Mouse (Mus musculus): ENCODE results near the gene Akr1c13. TPM values are rescaled to one million over a fixed set of nuclear protein-coding genes. Genes with fewer than 3 reads are reported as not detected.
"Not testable (repeated sequence)": the region's sequence is repeated elsewhere in the genome, so short reads cannot be mapped to it uniquely, and the experiment has no call there.

Gene Akr1c13
- polyA plus RNA-seq, 1 experiment from 2014 or later, result 1.8 TPM

DNA sequence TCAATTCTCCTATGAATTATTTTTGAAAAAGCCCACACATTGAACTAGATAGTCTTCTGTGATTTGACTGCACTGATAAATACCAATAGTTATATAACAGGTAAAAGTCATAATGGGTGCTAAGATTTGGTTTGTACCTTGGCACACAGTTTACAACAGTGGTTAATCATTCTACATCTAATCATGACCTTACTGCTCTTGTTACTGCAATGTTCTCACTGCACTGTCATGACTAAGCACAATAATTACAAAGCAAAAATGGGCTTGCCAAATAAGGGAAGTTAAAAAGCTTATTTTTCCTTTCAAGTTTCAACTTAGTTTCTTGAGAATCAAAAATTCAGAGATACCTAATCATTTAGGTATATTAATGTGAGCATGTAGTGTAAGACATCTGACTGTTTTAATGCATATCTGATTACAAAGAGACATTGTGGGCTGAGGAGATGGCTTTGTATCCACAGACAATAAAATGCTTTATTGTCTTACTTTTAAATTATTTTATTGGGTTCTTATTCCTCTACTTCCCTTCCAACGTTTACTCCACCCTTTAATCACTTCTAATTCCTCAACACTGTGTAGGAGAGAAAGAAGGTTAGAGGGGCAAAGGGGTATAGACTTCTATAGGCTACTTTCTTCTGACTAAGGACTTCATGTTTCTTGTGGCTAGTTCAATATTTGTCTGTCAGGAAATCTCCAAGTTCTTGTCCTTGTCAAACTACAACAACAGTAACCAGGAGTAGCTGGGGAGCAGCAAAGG lies 15.4 kb downstream of the Akr1c13 start:
- Histone ChIP-seq H3K9me3 (no peaks in the 10 kb centered on the region), H3K9ac (no peak overlapping the region), H3K36me3 (replicated peaks) (no peaks in the 10 kb centered on the region), H3K4me3 (no peak overlapping the region), H3K27me3 (replicated peaks) (no peaks in the 10 kb centered on the region), H3K27ac (no peak overlapping the region), H3K4me2 (no peak overlapping the region), H3K4me1 (no peaks in the 10 kb centered on the region)
- ATAC-seq (replicated peaks), result no peak
- 40% methylated on average over 1 of the region's 1 CpGs for WGBS

- no peaks in the 10 kb centered on the region for H3K9me3 ChIP-seq
- 59% methylated on average over 20 of the region's 20 CpGs for WGBS
- ATAC-seq (replicated peaks), result no peak
Observed at GRCm38 (mm10) chr13:4211560-4212299, 20.8 kb downstream of the Akr1c13 start.

DNA sequence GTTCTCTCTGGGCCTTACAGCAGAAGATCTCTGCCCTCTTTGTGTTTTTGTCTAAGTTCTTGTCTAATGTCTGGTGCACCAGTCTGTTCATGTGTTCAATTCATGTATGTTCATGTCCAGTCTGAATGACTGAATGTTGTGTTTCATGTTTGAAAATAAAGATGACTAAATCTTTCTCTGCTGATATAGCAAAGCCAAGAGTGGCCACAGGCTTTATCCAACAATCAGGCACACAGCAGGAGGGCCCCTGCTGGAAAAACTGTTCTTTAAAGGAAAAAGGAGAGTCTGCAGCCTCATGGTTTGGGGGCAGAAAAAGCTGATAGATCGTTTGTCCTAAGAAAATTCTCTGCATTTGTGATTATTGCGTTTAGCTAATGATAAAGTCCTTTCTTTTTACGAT lies 21.4 kb downstream of the Akr1c13 start:
- Histone ChIP-seq H3K4me1 (no peaks in the 10 kb centered on the region), H3K9me3 (no peaks in the 10 kb centered on the region), H3K27ac (no peak overlapping the region), H3K4me3 (no peak overlapping the region), H3K4me2 (no peak overlapping the region), H3K9ac (no peak overlapping the region), H3K36me3 (replicated peaks) (no peaks in the 10 kb centered on the region), H3K27me3 (replicated peaks) (no peaks in the 10 kb centered on the region)
- no peak for ATAC-seq (replicated peaks)
- 42% methylated on average over 3 of the region's 3 CpGs for WGBS

More at GRCm38 (mm10) chr13:4211560-4212299, 20.8 kb downstream of the Akr1c13 start:
- Histone ChIP-seq H3K27ac (no peak overlapping the region), H3K4me1 (no peaks in the 10 kb centered on the region), H3K36me3 (replicated peaks) (no peaks in the 10 kb centered on the region), H3K9ac (no peak overlapping the region), H3K4me2 (no peak overlapping the region), H3K27me3 (replicated peaks) (no peaks in the 10 kb centered on the region), H3K4me3 (no peak overlapping the region)

- H3K27ac ChIP-seq; H3K9ac ChIP-seq; H3K4me1 ChIP-seq; H3K9me3 ChIP-seq; H3K27me3 ChIP-seq (replicated peaks); ATAC-seq (replicated peaks); H3K36me3 ChIP-seq (replicated peaks); H3K4me2 ChIP-seq; H3K4me3 ChIP-seq: not testable (repeated sequence)
- 70% methylated on average over 1 of the region's 1 CpGs for WGBS
Observed at GRCm38 (mm10) chr13:4215496-4215895, 24.5 kb downstream of the Akr1c13 start.

GRCm38 (mm10) chr13:4228441-4228840 lies 37.5 kb downstream of the Akr1c13 start, which contains the start of gene Akr1c19:
Akr1c19 (plus strand) TSS chr13:4228700.
- Histone ChIP-seq H3K36me3 (replicated peaks) (no peaks in the 10 kb centered on the region), H3K9ac (no peak within 1 kb of the TSS), H3K9me3 (no peaks in the 10 kb centered on the region), H3K27ac (no peak within 1 kb of the TSS), H3K4me1 (no peaks in the 10 kb centered on the region), H3K4me2 (no peak within 1 kb of the TSS), H3K27me3 (replicated peaks) (no peaks in the 10 kb centered on the region), H3K4me3 (no peak within 1 kb of the TSS)
- 72% methylated on average over 1 of the region's 1 CpGs for WGBS
- no peak for ATAC-seq (replicated peaks)

- Histone ChIP-seq H3K4me3 (no peak overlapping the region), H3K4me1 (no peaks in the 10 kb centered on the region), H3K4me2 (no peak overlapping the region), H3K9me3 (no peaks in the 10 kb centered on the region), H3K27me3 (replicated peaks) (no peaks in the 10 kb centered on the region), H3K27ac (no peak overlapping the region), H3K9ac (no peak overlapping the region), H3K36me3 (replicated peaks) (no peaks in the 10 kb centered on the region)
- 92% methylated on average over 8 of the region's 8 CpGs for WGBS
- no peak for ATAC-seq (replicated peaks)
Observed at GRCm38 (mm10) chr13:4230841-4231623, 40.1 kb downstream of the Akr1c13 start.

DNA sequence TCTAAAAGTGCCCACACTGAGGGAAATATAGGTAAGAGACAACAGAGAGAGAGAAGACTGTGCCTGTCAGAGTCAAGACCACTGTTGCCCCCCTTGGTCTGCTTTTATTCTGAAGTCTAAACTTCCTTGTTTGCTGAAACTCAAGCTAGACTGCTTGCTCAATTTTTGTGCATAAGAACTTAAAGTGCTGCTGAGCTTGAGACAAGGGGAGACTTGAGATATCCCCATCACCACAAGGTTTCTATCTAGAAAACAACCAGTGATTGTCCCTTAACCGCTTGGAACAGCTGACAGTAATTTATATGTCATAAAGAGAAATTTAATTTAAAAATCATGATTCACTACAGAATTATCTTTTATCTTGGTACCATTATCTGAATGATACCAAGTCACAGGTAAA lies 42.2 kb downstream of the Akr1c13 start:
- ATAC-seq (replicated peaks), result no peak
- no peaks in the 10 kb centered on the region for H3K9me3 ChIP-seq
- H3K27ac ChIP-seq, result no peak overlapping the region
- 88% methylated on average over 1 of the region's 1 CpGs for WGBS
- no peak overlapping the region for H3K9ac ChIP-seq
- H3K4me3 ChIP-seq, result no peak overlapping the region
- H3K27me3 ChIP-seq (replicated peaks), result no peaks in the 10 kb centered on the region
- no peaks in the 10 kb centered on the region for H3K4me1 ChIP-seq
- no peak overlapping the region for H3K4me2 ChIP-seq
- H3K36me3 ChIP-seq (replicated peaks), result no peaks in the 10 kb centered on the region

DNA sequence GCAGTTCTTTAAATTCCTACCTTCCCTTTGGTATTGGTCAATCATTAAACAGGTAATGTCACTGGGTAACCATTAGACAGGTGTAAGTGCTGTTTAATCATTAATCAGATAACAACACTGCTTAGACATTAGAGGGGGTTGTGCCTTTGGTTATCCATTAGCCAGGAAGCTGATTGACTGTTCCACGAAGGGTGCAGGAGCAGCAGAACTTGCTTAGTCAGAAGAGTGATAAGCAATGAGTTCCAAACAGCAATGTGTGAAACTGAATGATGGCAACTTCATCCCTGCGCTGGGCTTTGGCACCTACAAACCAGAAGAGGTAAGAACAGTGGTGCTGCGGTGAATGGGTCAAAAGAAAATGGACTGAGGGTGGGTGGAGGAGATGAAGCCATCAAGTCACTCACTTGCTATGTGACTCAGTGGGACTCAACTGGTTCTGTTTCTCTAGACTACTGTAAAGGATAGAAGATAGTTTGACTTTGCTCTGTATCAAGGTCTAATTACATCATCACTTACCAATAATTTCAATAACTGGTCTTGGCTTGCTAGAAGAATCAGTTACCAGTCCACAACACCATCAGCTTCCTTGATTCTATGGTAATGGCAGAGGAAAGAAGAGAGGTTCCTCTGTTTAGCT lies 42.7 kb downstream of the Akr1c13 start:
- 90% methylated on average over 3 of the region's 3 CpGs for WGBS
- no peak for ATAC-seq (replicated peaks)
- Histone ChIP-seq H3K27me3 (replicated peaks) (no peaks in the 10 kb centered on the region), H3K27ac (no peak overlapping the region), H3K36me3 (replicated peaks) (no peaks in the 10 kb centered on the region), H3K9ac (no peak overlapping the region), H3K9me3 (no peaks in the 10 kb centered on the region), H3K4me2 (no peak overlapping the region), H3K4me3 (no peak overlapping the region), H3K4me1 (no peaks in the 10 kb centered on the region)

DNA sequence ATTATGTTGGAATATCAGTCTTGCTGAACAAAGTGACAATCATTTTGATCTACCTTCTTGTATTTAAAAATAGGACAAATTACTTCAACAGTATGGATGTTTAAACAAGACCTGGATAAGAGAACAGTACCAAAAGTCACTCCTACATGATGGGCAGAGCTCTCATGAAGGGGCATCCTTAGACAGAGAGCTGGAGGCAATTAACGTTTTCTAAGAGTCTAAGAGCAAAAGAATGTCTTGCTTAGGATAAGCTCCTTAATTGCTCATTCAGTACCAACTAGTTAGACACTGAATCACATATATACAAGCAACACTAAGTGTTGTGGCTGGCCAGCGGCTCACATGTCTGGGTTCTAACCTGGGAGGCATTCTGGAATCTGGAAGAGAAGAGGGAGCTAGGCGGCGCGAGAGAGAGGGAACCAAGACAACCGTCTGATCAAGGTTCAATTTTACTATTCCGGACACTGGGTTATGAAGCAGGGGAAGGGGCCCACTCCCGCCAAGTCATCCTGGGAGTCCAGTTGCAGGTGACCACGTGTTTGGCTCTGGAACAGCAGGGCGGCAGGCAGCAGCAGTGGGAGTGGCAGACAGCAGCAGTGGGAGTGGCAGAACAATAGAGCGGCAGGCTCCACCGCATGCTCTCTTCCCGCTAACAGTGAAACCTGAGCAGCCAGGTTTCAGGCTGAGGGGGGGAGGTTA lies 54.1 kb downstream of the Akr1c13 start:
- no peaks in the 10 kb centered on the region for H3K4me1 ChIP-seq
- H3K27ac ChIP-seq, result peak overlapping the region; percentile 69
- H3K9ac ChIP-seq, result peak overlapping the region; percentile 67
- H3K4me2 ChIP-seq, result peak overlapping the region; percentile 66
- no peaks in the 10 kb centered on the region for H3K36me3 ChIP-seq (replicated peaks)
- 2% methylated on average over 13 of the region's 13 CpGs for WGBS
- peak; percentile 97 for ATAC-seq (replicated peaks)
- H3K4me3 ChIP-seq, result peak overlapping the region; percentile 45
- H3K27me3 ChIP-seq (replicated peaks), result no peaks in the 10 kb centered on the region
- no peaks in the 10 kb centered on the region for H3K9me3 ChIP-seq

- no peak overlapping the region for H3K27ac ChIP-seq
- H3K4me2 ChIP-seq, result no peak overlapping the region
- no peak overlapping the region for H3K4me3 ChIP-seq
- H3K9ac ChIP-seq, result no peak overlapping the region
- H3K9me3 ChIP-seq, result no peaks in the 10 kb centered on the region
- WGBS, result 52% methylated on average over 3 of the region's 3 CpGs
- H3K4me1 ChIP-seq, result no peaks in the 10 kb centered on the region
- H3K27me3 ChIP-seq (replicated peaks), result no peaks in the 10 kb centered on the region
- ATAC-seq (replicated peaks), result no peak
- no peaks in the 10 kb centered on the region for H3K36me3 ChIP-seq (replicated peaks)
Observed at GRCm38 (mm10) chr13:4249347-4249746, 58.4 kb downstream of the Akr1c13 start.

Data from midbrain, embryonic 15.5 days (tissue).